Mouse (Mus musculus) lung, postnatal 25 days (tissue): Measurements from ENCODE around the gene Zbtb7b.

ENCODE experiments used
- DNase-seq: peaks from one replicate; pipeline ENCODE4 v3.0.0; 2022; ENCODE audit warnings: low spot score

Zbtb7b gene

DNA sequence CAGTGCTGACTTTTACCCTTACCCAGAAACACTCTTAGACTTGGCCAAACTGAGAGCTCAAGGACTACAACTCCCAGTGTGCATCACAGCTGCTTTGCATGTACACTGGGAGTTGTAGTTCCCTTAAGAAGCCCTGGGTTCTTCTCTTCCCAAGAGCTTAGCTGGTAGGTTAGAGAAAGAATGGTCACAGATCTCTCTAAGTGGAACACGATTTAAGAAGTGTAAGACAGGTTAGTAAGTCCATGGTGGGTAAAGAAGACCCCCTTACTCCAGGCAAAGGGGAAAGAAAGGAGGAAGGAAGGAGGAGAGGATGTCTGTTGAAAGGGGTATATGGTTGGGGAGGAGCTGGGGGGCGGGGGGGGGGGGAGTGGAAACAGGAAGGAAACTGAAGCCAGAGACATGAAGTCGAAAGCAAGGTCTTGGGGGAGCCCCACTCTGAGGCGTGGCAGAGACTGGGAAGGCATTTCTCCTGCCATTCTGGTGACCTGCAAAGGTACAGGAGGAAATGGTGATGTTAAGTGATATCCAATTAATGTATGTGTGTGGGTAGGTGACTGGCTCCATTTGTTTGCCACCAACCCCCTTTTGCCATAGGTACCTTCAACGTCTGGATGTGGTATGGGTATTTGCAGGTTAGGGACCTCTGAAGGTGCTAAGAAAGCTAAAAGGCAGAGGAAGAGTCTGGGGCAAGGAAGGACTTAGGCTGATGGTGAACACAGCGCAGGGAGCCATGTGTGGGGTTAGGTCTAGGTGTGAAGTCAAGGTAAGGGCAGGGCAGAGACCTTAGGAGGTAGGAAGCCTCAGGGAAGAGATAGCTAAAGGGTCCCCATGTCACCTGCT, 5.5 kb downstream of the Zbtb7b start:
- no peak for DNase-seq

DNA sequence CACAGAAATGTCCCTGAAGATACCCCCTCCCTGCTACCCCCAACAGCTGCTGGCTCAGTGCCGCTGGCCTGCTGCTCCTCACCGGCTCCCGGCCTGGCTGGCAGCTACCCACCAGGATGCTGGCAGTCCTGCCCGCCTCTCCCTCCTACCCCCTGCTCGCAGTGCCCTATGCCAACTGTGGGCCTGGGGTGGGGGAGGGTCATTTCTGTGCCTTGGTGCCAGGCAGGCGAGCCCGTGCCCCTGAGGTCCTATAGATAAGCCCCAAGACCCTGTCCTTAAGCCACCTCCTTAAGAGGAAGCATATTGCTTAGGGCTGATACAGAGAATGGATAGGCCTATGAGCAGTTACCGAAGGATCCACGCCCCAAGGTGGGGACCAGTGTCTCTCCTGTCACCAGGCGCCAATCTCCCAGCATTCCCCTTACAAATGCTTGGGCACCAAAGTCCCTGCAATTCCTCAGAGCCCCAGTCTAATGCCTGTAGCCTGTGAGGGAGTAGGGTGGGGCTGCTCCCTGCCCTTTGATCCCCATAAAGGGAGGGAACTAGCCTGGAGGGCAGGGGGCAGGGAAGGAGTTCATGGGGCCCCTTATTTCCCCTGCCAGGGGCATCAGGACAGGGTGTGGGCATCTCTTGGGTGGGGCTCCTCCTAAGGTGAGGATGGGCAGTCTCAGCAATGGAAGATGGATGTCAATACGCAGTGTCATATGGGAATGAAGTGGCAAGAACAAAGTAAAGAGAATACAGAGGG, 6.3 kb downstream of the Zbtb7b start:
- no peak for DNase-seq

DNA sequence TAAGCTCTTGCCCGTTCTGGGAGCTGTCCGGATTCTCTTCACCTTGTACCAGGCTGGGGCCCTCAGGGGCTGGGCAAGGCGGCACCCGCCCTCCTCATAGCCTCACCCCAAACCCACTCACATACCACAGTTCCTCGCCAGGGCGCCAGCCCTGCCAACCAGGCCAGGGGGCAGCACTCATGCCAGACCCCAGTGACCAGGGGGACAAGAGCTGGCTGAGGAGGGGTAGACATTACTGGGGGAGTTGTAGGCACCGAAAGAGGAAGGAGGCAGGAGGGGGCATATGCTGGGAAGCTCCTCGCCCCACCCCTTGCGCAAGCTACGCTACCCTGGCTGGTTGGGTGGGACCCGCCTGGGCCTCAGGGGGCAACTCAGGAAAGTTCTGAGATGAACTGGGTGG, 6.9 kb downstream of the Zbtb7b start:
- no peak for DNase-seq

- DNase-seq: no peak
Measured at GRCm38 (mm10) chr3:89386438-89387420, 7.8 kb downstream of the Zbtb7b start.

DNA sequence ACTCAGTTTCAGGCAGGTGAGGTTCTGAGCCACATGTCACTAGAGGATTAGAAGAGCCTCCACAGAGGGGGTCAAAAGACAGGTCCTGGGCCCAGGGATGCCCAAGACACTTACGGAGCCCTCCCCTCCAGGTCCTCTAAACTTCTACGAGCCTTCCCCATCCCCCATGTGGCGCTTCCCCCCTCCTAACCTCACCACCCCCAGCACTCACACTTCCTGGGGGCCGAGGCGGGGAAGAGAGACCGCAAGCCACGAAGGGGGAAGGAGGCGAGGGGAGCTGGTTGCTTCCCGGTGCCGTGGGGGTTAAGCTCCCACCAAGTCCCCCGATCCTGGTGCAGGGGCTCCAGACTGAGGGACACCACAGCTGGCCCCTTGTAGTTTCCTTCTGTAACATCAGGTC, 9.1 kb downstream of the Zbtb7b start:
- no peak for DNase-seq

- DNase-seq: no peak
Measured at GRCm38 (mm10) chr3:89384331-89385076, 10.1 kb downstream of the Zbtb7b start.

DNA sequence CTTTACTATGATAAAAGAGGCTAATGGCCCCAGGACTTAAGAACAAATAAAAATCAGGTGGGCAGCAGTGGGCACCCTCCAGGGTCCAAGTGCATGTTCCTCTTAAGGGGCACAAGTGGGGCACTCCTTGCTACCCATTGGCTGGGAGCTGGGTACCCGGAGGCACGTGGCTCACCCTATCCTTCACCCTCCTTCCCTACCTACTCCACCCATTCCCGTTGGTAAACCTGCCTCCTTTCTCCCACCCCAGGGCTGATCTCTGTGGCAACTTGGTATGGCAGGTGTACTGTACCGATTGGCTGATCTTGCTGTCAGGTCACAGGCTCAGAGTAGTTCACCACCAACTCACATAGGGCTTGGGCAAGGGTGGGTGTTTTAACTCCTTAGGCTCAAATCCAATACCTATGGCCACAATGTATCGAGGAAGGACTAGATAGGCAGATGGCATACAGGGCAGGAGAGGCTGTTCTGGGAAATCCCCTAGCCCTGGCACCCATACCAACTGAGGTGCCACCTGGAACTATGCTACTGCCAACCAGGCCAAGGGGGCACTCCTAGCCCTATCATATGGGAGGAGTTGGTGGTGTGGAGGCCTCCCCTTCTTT, 10.8 kb downstream of the Zbtb7b start:
- no peak for DNase-seq

- DNase-seq: no peak
Measured at GRCm38 (mm10) chr3:89382950-89383349, 11.6 kb downstream of the Zbtb7b start.

GRCm38 (mm10) chr3:89382033-89382882, 12.3 kb downstream of the Zbtb7b start:
- DNase-seq: no peak

GRCm38 (mm10) chr3:89381233-89381632, 13.3 kb downstream of the Zbtb7b start:
- DNase-seq: no peak

DNA sequence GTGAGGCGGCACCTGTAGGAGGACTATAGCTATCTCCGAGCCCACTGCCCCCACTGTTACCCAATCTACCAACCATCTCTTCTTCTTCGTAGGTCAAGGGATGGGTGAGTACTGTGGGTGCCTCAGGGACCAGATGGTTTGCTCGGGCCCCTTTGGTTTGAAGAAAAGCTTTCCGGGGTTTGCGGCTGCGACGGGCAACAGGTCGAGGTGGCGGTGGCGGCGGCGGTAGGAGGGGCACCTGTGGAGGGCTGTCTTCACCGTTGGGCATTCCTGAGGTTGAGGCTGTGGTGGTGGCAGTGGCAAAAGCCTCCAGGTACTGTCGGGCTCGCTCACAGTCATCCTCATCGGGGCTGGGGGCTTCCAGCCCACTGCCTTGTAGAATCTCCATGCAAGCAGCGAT, 13.9 kb downstream of the Zbtb7b start:
- DNase-seq: no peak

GRCm38 (mm10) chr3:89380291-89380690, 14.3 kb downstream of the Zbtb7b start:
- no peak for DNase-seq

GRCm38 (mm10) chr3:89379388-89380131, 15.0 kb downstream of the Zbtb7b start:
- DNase-seq: no peak

DNA sequence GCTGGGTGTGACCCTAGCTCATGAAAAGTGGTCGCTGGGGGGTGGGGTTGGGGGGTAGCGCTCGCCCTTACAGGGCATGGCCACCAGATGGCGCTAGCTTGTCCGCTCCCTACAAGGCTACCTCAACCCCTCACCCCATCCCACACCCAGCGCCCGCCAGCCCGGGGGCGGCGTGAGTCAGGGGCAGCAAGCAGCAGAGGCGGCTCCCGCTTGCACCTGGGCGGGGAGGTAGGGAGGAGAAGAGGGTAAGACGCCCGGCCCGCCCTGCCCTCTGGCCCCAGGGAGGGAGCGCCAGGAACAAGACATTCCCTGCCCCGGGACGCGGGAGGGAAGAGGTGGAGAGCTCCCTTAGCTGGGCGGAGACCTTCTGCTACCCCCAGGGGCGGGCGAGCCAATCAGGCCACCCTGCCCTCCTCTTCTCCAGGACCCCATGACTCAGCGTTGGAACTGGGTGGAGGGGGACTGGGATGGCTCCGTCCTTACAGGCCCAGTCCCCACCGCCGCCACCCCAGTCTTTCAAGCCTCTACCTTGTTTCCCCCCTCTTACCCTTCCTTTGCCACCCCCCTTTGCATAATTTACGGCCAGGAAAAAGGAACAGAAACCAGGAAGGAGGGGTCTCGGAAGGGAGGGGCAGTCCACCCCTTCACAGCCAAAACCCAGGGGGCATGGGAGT, 16.0 kb downstream of the Zbtb7b start:
- no peak for DNase-seq

- DNase-seq: no peak
Measured at GRCm38 (mm10) chr3:89377831-89378230, 16.7 kb downstream of the Zbtb7b start.

- DNase-seq: no peak
Measured at GRCm38 (mm10) chr3:89373581-89374231, 20.9 kb downstream of the Zbtb7b start.

GRCm38 (mm10) chr3:89367338-89367737, 27.2 kb downstream of the Zbtb7b start:
- DNase-seq: no peak
